Mouse (Mus musculus) frontal cortex, postnatal 14 days (tissue): ENCODE results near the gene Pgam1.
"Not testable (repeated sequence)": the region's sequence is repeated elsewhere in the genome, so short reads cannot be mapped to it uniquely, and the experiment has no call there.

Experiments
- DNase-seq, 2 experiments: peaks; one replicate each; pipeline ENCODE4 v3.0.0; 2022; ENCODE audit warnings: low spot score in 2 of 2

Pgam1 gene

GRCm38 (mm10) chr19:41911178-41912073 is at the start of gene Pgam1:
Pgam1 (plus strand) TSS chr19:41911923.
- peak; percentile 92 to 95 for DNase-seq

- no peak for DNase-seq
Measured at GRCm38 (mm10) chr19:41866707-41867106, 45.0 kb upstream of the Pgam1 start.

GRCm38 (mm10) chr19:41869296-41869695 is 42.4 kb upstream of the Pgam1 start:
- no peak for DNase-seq

GRCm38 (mm10) chr19:41869946-41870345 is 41.8 kb upstream of the Pgam1 start:
- DNase-seq = not testable (repeated sequence)

- DNase-seq = no peak
Measured at GRCm38 (mm10) chr19:41872285-41872684, 39.4 kb upstream of the Pgam1 start.

- no peak for DNase-seq
Measured at GRCm38 (mm10) chr19:41874356-41874755, 37.4 kb upstream of the Pgam1 start.

- DNase-seq = no peak
Measured at GRCm38 (mm10) chr19:41881842-41882241, 29.9 kb upstream of the Pgam1 start.

- DNase-seq = no peak
Measured at GRCm38 (mm10) chr19:41883882-41884281, 27.8 kb upstream of the Pgam1 start.

- DNase-seq = no peak
Measured at GRCm38 (mm10) chr19:41888191-41888590, 23.5 kb upstream of the Pgam1 start.

GRCm38 (mm10) chr19:41894959-41895358 is 16.8 kb upstream of the Pgam1 start:
- no peak for DNase-seq

- DNase-seq = peak; percentile 67 to 69
Measured at GRCm38 (mm10) chr19:41895460-41896318, 16.0 kb upstream of the Pgam1 start, which contains the start of gene Rrp12. Rrp12 (minus strand) TSS chr19:41896173.

GRCm38 (mm10) chr19:41896319-41896711 is 15.4 kb upstream of the Pgam1 start:
- DNase-seq = no peak

GRCm38 (mm10) chr19:41898860-41899259 is 12.9 kb upstream of the Pgam1 start:
- no peak for DNase-seq

GRCm38 (mm10) chr19:41900495-41901090 is 11.1 kb upstream of the Pgam1 start:
- no peak for DNase-seq

GRCm38 (mm10) chr19:41901696-41902095 is 10.0 kb upstream of the Pgam1 start:
- DNase-seq = no peak

- DNase-seq = no peak
Measured at GRCm38 (mm10) chr19:41902848-41903593, 8.7 kb upstream of the Pgam1 start.

- DNase-seq = no peak
Measured at GRCm38 (mm10) chr19:41905246-41905645, 6.5 kb upstream of the Pgam1 start.

GRCm38 (mm10) chr19:41906311-41907078 is 5.2 kb upstream of the Pgam1 start:
- no peak for DNase-seq

- DNase-seq = no peak
Measured at GRCm38 (mm10) chr19:41907079-41907760, 4.5 kb upstream of the Pgam1 start.

- no peak for DNase-seq
Measured at GRCm38 (mm10) chr19:41908736-41909135, 3.0 kb upstream of the Pgam1 start.
